Mouse (Mus musculus) stomach, embryonic 15.5 days (tissue): Measurements from ENCODE around the gene Tll1. TPM values are rescaled to one million over a fixed set of nuclear protein-coding genes. Genes with fewer than 3 reads are reported as not detected.
"Not testable (repeated sequence)": the region's sequence is repeated elsewhere in the genome, so short reads cannot be mapped to it uniquely, and the experiment has no call there.

ENCODE experiments used
- ATAC-seq: fragments of 200-750 bp; cut with Nextera tagmentation; 2 replicates; pipeline ENCODE4 v1.8.0; 2017; ENCODE audit warnings: low read depth, moderate number of reproducible peaks, moderate TSS enrichment; ENCODE audit not compliant: insufficient read depth, low FRiP score
- H3K27ac ChIP-seq: fragments of 300-500 bp; sonication (generic); 2 replicates; pipeline ENCODE4 v1.5.1; 2015; ENCODE audit warnings: mild to moderate bottlenecking, inconsistent platforms
- H3K27me3 ChIP-seq: fragments of 300-500 bp; sonication (generic); replicated peaks from 2 replicates; pipeline ENCODE4 v1.6.1; 2015; ENCODE audit warnings: inconsistent platforms
- H3K36me3 ChIP-seq: fragments of 300-500 bp; sonication (generic); 2 replicates; pipeline ENCODE4 v1.6.1; 2015; ENCODE audit warnings: inconsistent platforms
- H3K4me1 ChIP-seq: fragments of 300-500 bp; sonication (generic); 2 replicates; pipeline ENCODE4 v1.6.1; 2015; ENCODE audit warnings: inconsistent platforms
- H3K4me2 ChIP-seq: fragments of 300-500 bp; sonication (generic); 2 replicates; pipeline ENCODE4 v1.6.1; 2015; ENCODE audit warnings: mild to moderate bottlenecking, inconsistent platforms
- H3K4me3 ChIP-seq: fragments of 300-500 bp; sonication (generic); replicated peaks from 2 replicates; pipeline ENCODE4 v1.5.1; 2015; ENCODE audit warnings: inconsistent platforms
- H3K9ac ChIP-seq: fragments of 300-500 bp; sonication (generic); 2 replicates; pipeline ENCODE4 v1.6.1; 2015; ENCODE audit warnings: inconsistent platforms
- H3K9me3 ChIP-seq: fragments of 300-500 bp; sonication (generic); 2 replicates; pipeline ENCODE4 v1.6.1; 2016; ENCODE audit warnings: inconsistent platforms
- WGBS: fragments of 180-500 bp; shearing (Covaris S2); methylation state at CpG from one replicate; pipeline ENCODE4 v1.1.7; 2015; 5-methylcytosine and 5-hydroxymethylcytosine counted together
- polyA plus RNA-seq: library from polyadenylated mRNA; unstranded; fragments of >200 nt; fragmentation: Nextera tagmentation; extraction: Ambion mirVana; gene quantifications from 2 replicates; pipeline ENCODE4 v1.2.1, GENCODE M21; 2015

Tll1 gene
- polyA plus RNA-seq, 1 experiment from 2014 or later: 0.95 TPM

DNA sequence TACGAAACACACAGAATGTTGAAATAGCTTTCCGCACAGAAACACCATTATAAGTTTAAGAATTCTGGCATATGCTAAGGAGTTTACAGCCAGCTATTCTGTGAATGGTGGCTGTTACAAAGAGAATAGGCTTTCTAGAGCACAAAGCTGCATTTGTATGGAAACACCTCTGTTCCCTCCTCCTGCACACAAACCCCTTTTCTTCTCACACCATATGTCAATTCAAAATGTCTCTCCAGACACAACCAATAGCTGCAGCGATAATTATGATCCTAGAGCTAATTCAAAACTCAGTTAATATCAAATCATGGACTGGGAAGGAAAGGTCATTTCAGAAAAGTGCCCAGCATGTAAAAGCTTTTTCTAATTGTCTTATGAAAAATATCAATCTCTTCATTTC, 157.5 kb downstream of the Tll1 start:
- Histone ChIP-seq H3K36me3 (no peaks in the 10 kb centered on the region), H3K9ac (no peak overlapping the region), H3K4me2 (no peak overlapping the region), H3K9me3 (no peaks in the 10 kb centered on the region), H3K4me3 (no peak overlapping the region), H3K27ac (no peak overlapping the region), H3K27me3 (no peaks in the 10 kb centered on the region), H3K4me1 (no peaks in the 10 kb centered on the region)
- 60% methylated on average over 3 of the region's 3 CpGs for WGBS
- no peak for ATAC-seq

DNA sequence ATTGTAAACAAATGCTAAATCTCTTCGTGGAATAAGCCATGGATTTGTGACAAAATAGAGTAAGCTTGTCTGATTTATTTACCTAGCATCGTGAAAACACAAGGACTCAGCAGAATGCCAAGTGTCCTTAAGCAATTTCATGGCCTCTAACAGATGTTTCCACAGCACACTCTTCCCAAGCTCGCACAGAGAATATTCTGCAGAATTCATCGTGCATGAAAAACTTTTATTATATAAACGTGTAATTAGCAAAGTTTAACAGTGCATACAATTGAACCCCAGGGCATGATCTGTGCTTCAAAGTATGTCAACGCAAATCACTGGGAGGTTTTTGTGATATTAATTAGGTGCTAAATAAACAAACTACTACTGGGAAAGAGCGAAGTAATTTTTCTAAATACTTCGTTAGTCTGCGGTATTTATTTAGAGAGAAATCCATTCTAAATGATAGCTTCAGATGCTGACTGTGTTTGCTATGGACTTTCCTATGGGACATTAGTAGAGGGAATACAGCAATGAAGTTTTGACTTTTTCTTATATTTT, 158.0 kb downstream of the Tll1 start:
- Histone ChIP-seq H3K27me3 (no peaks in the 10 kb centered on the region), H3K9me3 (no peaks in the 10 kb centered on the region), H3K36me3 (no peaks in the 10 kb centered on the region), H3K9ac (no peak overlapping the region), H3K4me1 (no peaks in the 10 kb centered on the region), H3K4me3 (no peak overlapping the region), H3K27ac (no peak overlapping the region), H3K4me2 (no peak overlapping the region)
- ATAC-seq: no peak
- WGBS: 40% methylated on average over 9 of the region's 9 CpGs

GRCm38 (mm10) chr8:64041303-64041884, 164.7 kb downstream of the Tll1 start:
- no peaks in the 10 kb centered on the region for H3K27me3 ChIP-seq
- H3K9me3 ChIP-seq: no peaks in the 10 kb centered on the region
- WGBS: 18% methylated on average over 6 of the region's 6 CpGs
- no peak for ATAC-seq
- H3K4me3 ChIP-seq: no peak overlapping the region
- H3K9ac ChIP-seq: no peak overlapping the region
- no peak overlapping the region for H3K27ac ChIP-seq
- no peaks in the 10 kb centered on the region for H3K4me1 ChIP-seq
- H3K36me3 ChIP-seq: no peaks in the 10 kb centered on the region
- H3K4me2 ChIP-seq: no peak overlapping the region

GRCm38 (mm10) chr8:64030672-64031385, 175.2 kb downstream of the Tll1 start:
- no peaks in the 10 kb centered on the region for H3K9me3 ChIP-seq
- no peak overlapping the region for H3K4me2 ChIP-seq
- no peak overlapping the region for H3K9ac ChIP-seq
- H3K27me3 ChIP-seq: no peaks in the 10 kb centered on the region
- WGBS: 85% methylated on average over 4 of the region's 4 CpGs
- H3K27ac ChIP-seq: no peak overlapping the region
- no peak overlapping the region for H3K4me3 ChIP-seq
- H3K4me1 ChIP-seq: no peaks in the 10 kb centered on the region
- H3K36me3 ChIP-seq: no peaks in the 10 kb centered on the region
- ATAC-seq: no peak

- no peak overlapping the region for H3K27ac ChIP-seq
- no peak overlapping the region for H3K4me2 ChIP-seq
- H3K9ac ChIP-seq: no peak overlapping the region
- no peaks in the 10 kb centered on the region for H3K9me3 ChIP-seq
- H3K36me3 ChIP-seq: no peaks in the 10 kb centered on the region
- no peak overlapping the region for H3K4me3 ChIP-seq
- ATAC-seq: no peak
- H3K27me3 ChIP-seq: no peaks in the 10 kb centered on the region
- H3K4me1 ChIP-seq: no peaks in the 10 kb centered on the region
Measured at GRCm38 (mm10) chr8:64030081-64030480, 176.0 kb downstream of the Tll1 start.

- Histone ChIP-seq H3K4me2 (no peak overlapping the region), H3K9me3 (no peaks in the 10 kb centered on the region), H3K9ac (no peak overlapping the region), H3K27me3 (no peaks in the 10 kb centered on the region), H3K27ac (no peak overlapping the region), H3K36me3 (no peaks in the 10 kb centered on the region), H3K4me1 (no peaks in the 10 kb centered on the region), H3K4me3 (no peak overlapping the region)
- 88% methylated on average over 3 of the region's 3 CpGs for WGBS
- ATAC-seq: no peak
Measured at GRCm38 (mm10) chr8:64029525-64029924, 176.5 kb downstream of the Tll1 start.

DNA sequence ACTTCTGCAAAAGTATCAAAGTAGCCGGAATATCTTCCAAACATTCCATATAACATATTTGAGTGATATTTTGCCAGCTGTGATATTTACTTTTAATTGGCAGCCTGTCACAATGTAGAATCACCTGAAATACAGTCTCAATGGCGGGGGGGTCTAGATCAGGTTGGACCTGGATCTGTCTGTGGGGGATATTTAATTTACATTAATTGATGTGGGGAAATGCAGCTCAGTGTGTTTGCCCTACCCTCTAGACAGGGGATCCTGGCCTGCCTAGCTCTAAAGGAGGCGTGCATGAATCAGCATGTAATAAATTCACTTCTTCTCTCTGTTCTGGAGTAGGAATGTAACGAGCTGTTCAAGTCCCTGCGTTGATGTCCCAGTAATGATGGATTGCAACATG, 181.7 kb downstream of the Tll1 start:
- no peak overlapping the region for H3K27ac ChIP-seq
- 75% methylated on average over 5 of the region's 5 CpGs for WGBS
- no peak overlapping the region for H3K4me2 ChIP-seq
- no peaks in the 10 kb centered on the region for H3K9me3 ChIP-seq
- H3K9ac ChIP-seq: no peak overlapping the region
- no peak for ATAC-seq
- no peaks in the 10 kb centered on the region for H3K4me1 ChIP-seq
- H3K4me3 ChIP-seq: no peak overlapping the region
- H3K36me3 ChIP-seq: no peaks in the 10 kb centered on the region
- no peaks in the 10 kb centered on the region for H3K27me3 ChIP-seq

DNA sequence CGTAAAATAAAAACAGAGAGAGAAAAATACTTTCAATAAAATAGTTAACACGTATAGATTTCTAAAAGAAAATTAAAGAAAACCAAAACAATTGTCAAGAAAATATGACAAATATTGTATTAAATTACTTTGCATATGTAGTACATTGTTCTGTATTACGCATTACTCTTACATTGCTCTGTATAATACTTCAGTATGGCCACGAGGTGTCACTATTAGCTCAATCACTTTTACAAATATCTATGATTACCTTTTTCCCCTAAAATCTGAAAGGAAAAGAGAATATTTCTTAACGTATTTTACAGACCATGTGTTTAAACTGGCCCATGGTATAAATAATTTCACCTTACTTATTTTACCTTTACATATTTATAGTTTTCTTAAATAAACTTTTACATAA, 182.5 kb downstream of the Tll1 start:
- no peak overlapping the region for H3K27ac ChIP-seq
- H3K27me3 ChIP-seq: no peaks in the 10 kb centered on the region
- H3K9me3 ChIP-seq: no peaks in the 10 kb centered on the region
- no peak overlapping the region for H3K4me2 ChIP-seq
- ATAC-seq: no peak; the same call in 1 of the 2 replicates
- 28% methylated on average over 5 of the region's 5 CpGs for WGBS
- no peaks in the 10 kb centered on the region for H3K4me1 ChIP-seq
- H3K4me3 ChIP-seq: no peak overlapping the region
- no peaks in the 10 kb centered on the region for H3K36me3 ChIP-seq
- H3K9ac ChIP-seq: no peak overlapping the region

DNA sequence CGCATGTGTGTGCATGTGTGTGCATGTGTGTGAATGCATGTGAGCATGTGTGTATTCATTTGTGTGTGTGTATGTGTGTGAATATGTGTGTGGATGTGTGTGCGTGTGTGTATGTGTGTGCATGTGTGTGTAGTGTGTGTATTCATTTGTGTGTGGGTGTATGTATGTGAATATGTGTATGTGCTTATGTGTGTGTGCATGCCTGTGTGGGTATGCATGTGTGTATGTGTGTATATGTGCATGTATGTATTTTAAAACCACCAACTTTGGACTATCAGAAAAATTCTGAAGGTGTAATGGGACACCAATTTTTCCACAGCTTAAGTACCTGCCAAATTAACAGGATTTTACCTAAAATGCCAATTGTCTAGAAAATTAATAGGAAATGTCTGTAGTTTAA, 183.0 kb downstream of the Tll1 start:
- Histone ChIP-seq H3K4me1 (no peaks in the 10 kb centered on the region), H3K27ac (no peak overlapping the region), H3K9ac (no peak overlapping the region), H3K27me3 (no peaks in the 10 kb centered on the region), H3K4me3 (no peak overlapping the region), H3K4me2 (no peak overlapping the region), H3K9me3 (no peaks in the 10 kb centered on the region), H3K36me3 (no peaks in the 10 kb centered on the region)
- WGBS: 91% methylated on average over 2 of the region's 2 CpGs
- no peak for ATAC-seq

- not testable (repeated sequence) for H3K27ac ChIP-seq, H3K36me3 ChIP-seq, H3K27me3 ChIP-seq, H3K4me3 ChIP-seq, H3K4me1 ChIP-seq, H3K9ac ChIP-seq, ATAC-seq, H3K4me2 ChIP-seq, H3K9me3 ChIP-seq
- 38% methylated on average over 9 of the region's 9 CpGs for WGBS
Measured at GRCm38 (mm10) chr8:63970612-63971391, 235.3 kb downstream of the Tll1 start.
